Mouse (Mus musculus) adrenal gland, postnatal 25 days (tissue): ENCODE measurements at regions not wholly inside any gene's neighbourhood (a gene's known extent, or its start where the extent isn't known, plus 50 kb on each side); places are given as distances from the start of the nearest gene placed in this dataset.
"Not testable (repeated sequence)": the region's sequence is repeated elsewhere in the genome, so short reads cannot be mapped to it uniquely, and the experiment has no call there.

ENCODE experiments used
- DNase-seq: peaks from one replicate; pipeline ENCODE4 v3.0.0; 2021; ENCODE audit warnings: mixed read lengths

- no peak for DNase-seq
Observed at GRCm38 (mm10) chr15:8831720-8832620, 121.4 kb upstream of the Slc1a3 start.

GRCm38 (mm10) chr15:8824861-8825260 lies 114.3 kb upstream of the Slc1a3 start:
- DNase-seq, result no peak

GRCm38 (mm10) chr15:8822795-8823194 lies 112.2 kb upstream of the Slc1a3 start:
- DNase-seq, result not testable (repeated sequence)

GRCm38 (mm10) chr15:8817542-8817941 lies 107.0 kb upstream of the Slc1a3 start:
- no peak for DNase-seq

- no peak for DNase-seq
Observed at GRCm38 (mm10) chr15:8816501-8817368, 106.2 kb upstream of the Slc1a3 start.

- DNase-seq, result no peak
Observed at GRCm38 (mm10) chr15:8815958-8816357, 105.4 kb upstream of the Slc1a3 start.

- DNase-seq, result no peak
Observed at GRCm38 (mm10) chr15:8815277-8815676, 104.7 kb upstream of the Slc1a3 start.

- peak; percentile 12 for DNase-seq
Observed at GRCm38 (mm10) chr15:8806354-8806753, 95.8 kb upstream of the Slc1a3 start.

GRCm38 (mm10) chr15:8805565-8805964 lies 95.0 kb upstream of the Slc1a3 start:
- not testable (repeated sequence) for DNase-seq

- no peak for DNase-seq
Observed at GRCm38 (mm10) chr15:8802058-8802457, 91.5 kb upstream of the Slc1a3 start.

GRCm38 (mm10) chr15:8797015-8797414 lies 86.5 kb upstream of the Slc1a3 start:
- DNase-seq, result no peak

- DNase-seq, result no peak
Observed at GRCm38 (mm10) chr15:8792106-8792505, 81.5 kb upstream of the Slc1a3 start.

- no peak for DNase-seq
Observed at GRCm38 (mm10) chr15:8789924-8790323, 79.4 kb upstream of the Slc1a3 start.

GRCm38 (mm10) chr15:8789000-8789399 lies 78.4 kb upstream of the Slc1a3 start:
- DNase-seq, result no peak

- no peak for DNase-seq
Observed at GRCm38 (mm10) chr15:8785537-8785936, 75.0 kb upstream of the Slc1a3 start.

- DNase-seq, result no peak
Observed at GRCm38 (mm10) chr15:8783567-8783966, 73.0 kb upstream of the Slc1a3 start.

GRCm38 (mm10) chr15:8783036-8783435 lies 72.5 kb upstream of the Slc1a3 start:
- DNase-seq, result no peak

GRCm38 (mm10) chr15:8782131-8782507 lies 71.6 kb upstream of the Slc1a3 start:
- DNase-seq, result no peak

GRCm38 (mm10) chr15:8781159-8782130 lies 70.9 kb upstream of the Slc1a3 start:
- no peak for DNase-seq

- no peak for DNase-seq
Observed at GRCm38 (mm10) chr15:8780371-8780866, 69.9 kb upstream of the Slc1a3 start.
